Mouse (Mus musculus) B cell, adult 67 days (primary cell): ENCODE results near the gene Chgb. TPM values are rescaled to one million over a fixed set of nuclear protein-coding genes. Genes with fewer than 3 reads are reported as not detected.

ENCODE experiments used
- total RNA-seq, 2 experiments: library from RNA; stranded (reverse); gene quantifications; 4 replicates each; pipeline ENCODE4 v1.2.4; 2023

Chgb gene
- total RNA-seq: not detected

GRCm38 (mm10) chr2:132780978-132781377 lies at the start of gene Chgb:
Chgb (plus strand) TSS chr2:132781278.

GRCm38 (mm10) chr2:132815608-132816314 lies 34.7 kb downstream of the Chgb start, which contains the start of the genes Trmt6 and Mcm8:
Trmt6 (minus strand) TSS chr2:132816055.
Mcm8 (plus strand) TSS chr2:132816141.

Other genes with a start within 250 kb of the Chgb start
- 100 to 1,000 TPM; 157 to 164 TPM for gene Gpcpd1, start 193.5 kb upstream of the Chgb start, total RNA-seq
- 10 to 100 TPM; 11.5 to 16.7 TPM for gene Shld1, start 94.3 kb upstream of the Chgb start, total RNA-seq
- gene Trmt6, start 34.8 kb downstream of the Chgb start, total RNA-seq: 10 to 100 TPM; 40.2 to 47.7 TPM
- gene Mcm8, start 34.9 kb downstream of the Chgb start, total RNA-seq: 1 to 10 TPM; 5.4 to 8.7 TPM
- gene Crls1, start 65.4 kb downstream of the Chgb start, total RNA-seq: 10 to 100 TPM; 11.8 to 15.0 TPM
- under 1 TPM; 0.29 to 0.33 TPM for gene Lrrn4, start 99.6 kb downstream of the Chgb start, total RNA-seq
- not detected for gene Fermt1, start 164.6 kb downstream of the Chgb start, total RNA-seq